Mouse (Mus musculus): ENCODE results near the gene Pin4.

GRCm38 (mm10) chrX:102156618-102157422, 37.6 kb downstream of the Pin4 start, which contains the start of gene Ercc6l:
- TF ChIP-seq POLR2A (IDR thresholded peaks at IDR 0.05; ENCODE audit: low read depth, low read length), result no peak; the same call in 1 of the 2 replicates
- TF ChIP-seq CTCF (IDR thresholded peaks at IDR 0.05; ENCODE audit: extremely low read depth, insufficient read depth, insufficient read length, insufficient replicate concordance), result no peak

Measured in spleen, adult 2 months (tissue).